Mouse (Mus musculus) gastrocnemius, postnatal 36 days (tissue): ENCODE data around the gene Acadvl. TPM values are rescaled to one million over a fixed set of nuclear protein-coding genes. Genes with fewer than 3 reads are reported as not detected.
"Not testable (repeated sequence)": the region's sequence is repeated elsewhere in the genome, so short reads cannot be mapped to it uniquely, and the experiment has no call there.

Experiments
- DNase-seq, 2 experiments: peaks; one replicate each; pipeline ENCODE4 v3.0.0; 2022
- intact Hi-C: fragments of 180-260 bp; cut with DNase I; formaldehyde crosslinking; loops from one replicate; pipeline ENCODE4 v1.15.1; 2025
- total RNA-seq, 2 experiments: library from RNA; stranded (reverse); gene quantifications; 2 replicates each; pipeline ENCODE4 v1.2.3; 2021

The Acadvl gene
- total RNA-seq, 2 experiments from 2014 or later: 320 to 384 TPM

DNA sequence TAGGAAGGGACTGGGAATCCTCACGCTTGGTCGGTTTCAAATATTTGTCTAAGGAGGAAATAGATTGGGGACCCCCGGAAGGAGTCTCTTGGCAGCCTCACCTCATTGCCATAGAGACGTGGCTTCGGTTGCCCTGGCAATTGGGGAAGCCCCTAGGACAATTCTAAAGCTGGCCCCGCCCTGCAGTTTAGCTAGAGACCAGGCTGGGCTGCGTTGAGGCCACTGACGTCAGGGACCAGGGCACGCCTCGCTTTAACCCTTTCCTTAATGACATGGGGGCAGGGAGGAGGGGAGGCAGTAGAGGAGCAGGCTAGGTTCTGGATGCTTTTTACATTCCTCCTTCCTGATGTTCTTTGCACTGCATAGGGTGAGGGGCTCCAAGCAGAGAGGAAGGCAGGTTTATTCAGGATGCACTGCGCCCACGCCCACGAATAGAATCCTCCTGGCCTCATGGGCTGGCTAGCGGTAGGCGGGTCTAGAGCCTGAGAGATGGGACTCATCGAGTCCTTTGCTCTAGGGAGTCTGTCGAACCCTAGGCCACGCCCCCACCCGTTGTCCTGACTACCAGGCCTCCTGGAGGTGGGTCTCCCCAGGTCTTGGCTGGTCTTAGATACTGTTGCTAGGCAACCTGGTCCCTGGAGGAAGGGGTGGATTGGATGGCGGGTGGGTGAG lies 14.1 kb upstream of the Acadvl start:
- intact Hi-C loops: no loop called here
- DNase-seq: peak; percentile 73 to 82

DNA sequence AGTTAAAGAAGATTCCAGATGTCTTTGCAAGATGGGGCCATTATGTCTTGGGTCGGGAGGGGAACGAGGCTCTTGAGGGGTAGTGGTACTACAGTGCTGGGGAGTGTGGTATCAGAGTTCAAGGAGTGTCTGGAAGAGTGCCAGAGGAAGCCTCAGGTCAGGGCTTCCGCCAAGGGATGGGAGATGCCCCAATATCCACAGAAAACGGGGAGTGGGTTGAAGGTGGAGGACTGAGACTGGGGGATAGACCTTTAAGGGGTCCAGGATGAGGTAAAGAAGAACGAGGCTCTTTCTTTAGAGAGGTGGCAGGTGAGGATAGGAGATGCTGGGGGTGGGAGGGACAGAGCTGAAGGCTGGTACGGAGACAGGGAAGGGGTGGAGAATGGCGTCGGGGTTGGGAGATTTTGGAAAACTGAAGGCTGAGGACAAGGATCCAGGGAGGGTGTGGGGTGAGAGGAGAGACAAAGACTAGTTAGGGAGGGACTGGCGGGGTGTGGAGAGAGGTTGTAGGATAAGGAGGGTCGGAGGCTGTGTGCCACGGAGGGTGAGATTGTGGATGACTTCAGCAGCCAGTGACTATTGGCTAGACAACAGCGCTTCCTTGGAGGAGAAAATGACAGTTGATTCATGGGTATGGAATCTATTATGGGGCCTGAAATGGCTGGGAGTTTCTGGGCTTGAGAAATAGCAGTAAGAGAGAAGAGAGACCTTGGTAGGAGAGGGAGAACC lies 13.4 kb upstream of the Acadvl start:
- intact Hi-C loops: no loop called here
- peak in 1 of 2 experiments; percentile 37 for DNase-seq

DNA sequence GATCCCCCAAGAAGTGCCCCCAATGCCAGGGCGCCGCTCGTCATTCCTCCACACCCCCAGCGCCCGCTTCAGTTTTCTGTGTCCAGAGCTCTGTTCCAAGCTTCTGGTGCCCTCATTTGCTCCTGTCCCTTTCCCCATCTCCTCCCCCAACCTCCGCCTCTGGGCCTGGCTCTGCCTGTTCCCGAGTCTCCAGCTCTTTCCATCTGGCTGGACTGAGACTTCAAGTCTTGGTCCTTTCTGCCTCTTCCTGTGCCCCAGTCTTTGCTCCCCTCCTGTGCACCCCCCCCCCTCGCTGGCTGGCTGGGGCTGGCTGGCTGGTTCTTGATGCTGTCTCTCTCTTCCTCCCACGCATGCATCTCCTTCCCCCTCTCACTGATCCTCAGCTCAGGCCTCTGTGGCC lies 12.2 kb upstream of the Acadvl start:
- intact Hi-C loops: no loop called here
- DNase-seq: peak in 1 of 2 experiments; percentile 61

DNA sequence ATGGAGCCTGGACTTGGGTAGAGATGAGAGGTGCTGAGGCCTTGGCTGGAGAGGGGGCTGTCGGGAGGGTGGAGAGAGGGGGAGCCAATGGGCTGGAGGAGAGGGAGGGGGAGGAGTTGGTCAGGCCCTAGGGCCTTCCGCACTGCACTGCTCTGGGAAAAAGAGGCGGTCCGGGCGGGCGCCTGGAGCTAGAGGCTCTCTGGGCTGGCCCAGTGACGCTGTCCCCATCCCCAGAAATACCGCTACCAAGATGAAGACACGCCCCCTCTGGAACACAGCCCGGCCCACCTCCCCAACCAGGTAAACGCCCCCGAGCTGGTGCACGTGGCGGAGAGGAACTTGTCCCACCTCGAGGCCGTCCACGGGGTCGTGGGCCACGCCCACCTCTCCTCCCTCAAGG lies 11.5 kb upstream of the Acadvl start:
- DNase-seq: peak; percentile 50 to 65
- intact Hi-C loops: no loop called here

DNA sequence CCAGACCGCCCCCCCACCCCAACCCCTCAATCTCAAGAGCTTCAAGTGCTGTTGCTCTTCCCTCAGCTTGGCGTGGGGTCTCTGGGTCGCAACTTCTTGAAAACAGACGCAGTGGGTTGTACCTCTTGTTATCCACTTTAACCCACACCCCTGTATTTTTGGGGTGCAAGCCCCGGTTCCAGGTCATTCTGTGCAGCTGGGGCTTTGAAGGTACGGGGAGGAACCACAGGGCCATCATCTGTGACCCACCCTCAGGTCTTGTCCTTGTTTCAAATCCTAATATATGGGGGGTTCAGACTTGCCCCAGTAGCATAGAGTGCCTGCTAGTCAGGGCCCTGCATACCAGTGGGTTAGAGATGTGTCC lies 8.9 kb upstream of the Acadvl start:
- intact Hi-C loops: no loop called here
- DNase-seq: no peak

DNA sequence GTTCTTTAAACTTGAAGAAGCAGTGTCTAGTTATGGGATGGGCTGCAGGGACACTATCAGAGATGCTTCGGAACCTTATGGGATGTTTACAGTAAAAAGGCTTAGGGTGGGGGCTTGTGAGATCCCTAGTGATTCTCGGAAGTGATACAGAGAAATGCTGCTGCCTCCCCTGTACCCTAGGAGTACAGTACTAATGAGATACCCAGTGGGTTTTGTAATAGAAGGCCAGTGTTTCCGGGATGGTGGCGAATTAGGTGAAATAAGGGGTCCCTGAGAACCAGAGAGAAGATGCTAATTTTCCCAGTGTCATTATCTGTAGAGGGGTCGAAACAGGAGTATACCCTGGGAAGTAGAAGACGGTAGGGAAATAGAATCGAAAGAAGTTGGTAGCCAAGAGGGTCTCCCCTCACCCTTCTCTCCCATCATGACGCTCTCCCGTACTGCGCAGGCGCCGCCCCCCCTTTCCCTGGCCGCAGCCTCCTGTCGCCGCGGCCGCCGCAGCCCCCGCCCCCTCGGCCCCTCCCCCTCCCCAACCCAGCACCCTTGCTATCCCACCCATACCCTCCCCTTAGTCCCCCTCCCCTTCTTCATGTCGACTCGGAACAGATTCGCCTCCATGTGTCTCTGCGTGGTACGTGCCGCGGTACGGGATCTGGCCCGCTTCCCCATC lies 8.4 kb upstream of the Acadvl start:
- intact Hi-C loops: no loop called here
- no peak for DNase-seq

DNA sequence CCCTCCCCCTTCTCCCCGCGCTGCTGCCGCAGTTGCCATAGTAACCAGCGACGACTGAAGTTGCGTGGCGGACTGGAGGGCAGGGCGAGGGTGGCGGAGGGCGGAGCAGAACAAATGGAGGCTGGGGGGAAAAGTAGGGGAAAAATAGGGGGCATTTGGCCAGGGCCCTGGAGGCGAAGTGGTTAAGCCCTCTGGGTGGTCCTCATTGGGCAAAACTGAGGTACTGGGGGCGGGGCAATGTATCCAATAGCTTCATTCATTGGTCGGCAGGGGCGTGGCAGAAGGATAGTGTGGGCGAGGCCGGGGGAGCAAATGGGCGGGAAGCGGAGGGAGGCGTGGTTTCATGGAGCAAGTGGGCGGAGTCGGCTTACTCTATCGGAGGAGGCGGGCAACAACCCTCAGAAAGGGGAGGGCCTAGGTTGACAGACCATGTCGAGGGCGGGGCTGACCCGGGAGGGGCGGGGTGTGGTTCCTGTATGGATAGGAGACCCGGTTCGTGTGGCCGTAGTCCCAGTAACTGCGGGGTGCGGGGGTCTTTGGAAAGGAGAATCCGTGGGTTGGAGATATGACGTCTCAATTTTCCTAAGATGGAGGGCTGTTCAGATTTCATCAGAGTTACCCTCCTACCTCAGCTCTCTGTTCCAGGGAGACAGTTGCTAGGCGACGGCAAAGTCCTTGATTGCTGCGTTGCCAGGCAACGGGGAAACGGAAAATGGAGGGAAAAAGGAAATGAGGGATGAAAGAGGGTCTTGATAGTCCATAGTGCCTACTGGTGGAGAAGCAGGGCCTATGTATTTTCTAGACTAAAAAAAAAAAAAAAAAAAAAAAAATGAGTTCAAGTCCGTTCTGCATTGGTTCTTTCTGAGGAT lies 6.3 kb upstream of the Acadvl start:
- peak; percentile 96 to 97 for DNase-seq
- intact Hi-C loops: no loop called here

DNA sequence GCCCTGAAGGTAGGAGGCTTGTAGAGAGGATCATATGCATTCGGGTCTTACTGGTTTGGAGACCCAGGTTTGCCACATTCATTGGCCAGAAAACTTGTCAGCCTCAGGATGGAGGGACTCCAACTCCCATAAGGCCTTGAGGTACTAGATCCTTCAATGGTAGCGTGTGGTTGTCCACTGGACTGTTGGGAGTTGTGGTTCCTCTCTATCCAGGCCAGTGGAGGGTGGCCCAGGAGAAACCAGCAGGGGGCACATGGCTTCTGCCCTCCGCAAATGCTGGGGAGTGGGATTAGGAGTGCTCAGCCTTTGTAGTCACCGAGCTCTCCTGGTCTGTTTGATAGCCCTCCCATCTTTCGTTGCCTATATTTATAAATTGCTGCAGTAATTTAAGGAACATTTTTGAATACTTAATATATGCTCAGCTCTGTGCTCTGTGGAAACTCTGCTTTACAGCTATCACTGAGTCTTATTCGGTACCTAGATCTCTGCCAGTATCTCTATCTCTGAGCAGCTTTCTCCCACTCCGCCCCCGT lies 5.6 kb upstream of the Acadvl start:
- intact Hi-C loops: no loop called here
- DNase-seq: peak; percentile 55 to 72

DNA sequence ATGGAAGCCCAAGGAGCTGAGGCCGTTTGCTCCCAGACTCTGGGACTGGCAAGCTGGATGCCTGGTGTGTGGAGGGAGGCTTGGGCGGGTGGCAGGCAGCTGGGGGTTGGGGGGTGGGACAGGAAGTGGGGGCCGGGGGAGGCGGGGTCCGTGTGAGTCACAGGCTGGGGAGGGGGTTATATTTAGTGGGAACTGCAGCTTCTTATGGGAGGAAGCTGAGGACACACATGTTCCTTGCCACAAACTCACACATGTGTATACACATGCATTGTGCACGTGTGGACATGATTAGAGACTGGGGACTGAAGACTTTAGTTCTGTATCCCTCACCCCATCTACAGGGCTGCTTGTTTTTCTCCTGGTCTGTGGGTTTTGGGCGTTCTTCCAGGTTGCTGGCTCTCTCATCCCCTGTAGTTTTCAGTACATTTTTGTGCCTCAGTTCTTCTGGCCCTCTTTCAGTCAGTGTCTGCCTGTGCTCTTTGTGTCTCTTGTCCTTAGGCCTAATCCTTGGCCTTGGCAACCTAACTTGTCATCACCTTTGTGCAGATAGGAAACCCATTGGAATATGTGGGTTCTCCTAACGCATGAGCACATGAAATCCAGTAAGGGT lies 4.9 kb upstream of the Acadvl start:
- DNase-seq: no peak
- intact Hi-C loops: no loop called here

DNA sequence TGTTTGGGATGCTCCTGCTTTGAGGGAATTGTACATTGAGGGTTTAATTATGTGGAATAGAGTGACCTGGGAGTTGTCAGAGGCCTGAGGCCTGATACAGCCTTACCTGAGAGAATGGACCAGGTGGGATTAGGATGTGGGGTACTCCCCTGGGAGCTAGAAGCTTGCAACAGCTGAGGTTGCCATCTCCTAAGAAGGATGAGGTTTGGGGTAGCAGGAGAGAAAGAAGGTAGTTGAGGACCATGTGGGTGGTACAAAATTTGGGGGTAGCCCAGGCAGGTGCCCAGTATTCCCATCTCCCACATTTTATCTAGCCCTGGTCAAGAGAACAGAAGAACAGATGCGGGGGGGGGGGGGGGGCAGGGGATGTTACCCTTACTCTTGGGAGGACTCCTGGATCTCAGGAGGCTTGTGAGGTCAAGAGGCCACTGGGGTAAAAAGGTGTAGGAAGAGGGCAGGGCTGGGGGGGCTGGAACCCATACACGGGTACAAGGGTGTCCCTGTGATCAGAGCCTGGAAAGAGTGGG lies 4.3 kb upstream of the Acadvl start:
- intact Hi-C loops: no loop called here
- no peak for DNase-seq

DNA sequence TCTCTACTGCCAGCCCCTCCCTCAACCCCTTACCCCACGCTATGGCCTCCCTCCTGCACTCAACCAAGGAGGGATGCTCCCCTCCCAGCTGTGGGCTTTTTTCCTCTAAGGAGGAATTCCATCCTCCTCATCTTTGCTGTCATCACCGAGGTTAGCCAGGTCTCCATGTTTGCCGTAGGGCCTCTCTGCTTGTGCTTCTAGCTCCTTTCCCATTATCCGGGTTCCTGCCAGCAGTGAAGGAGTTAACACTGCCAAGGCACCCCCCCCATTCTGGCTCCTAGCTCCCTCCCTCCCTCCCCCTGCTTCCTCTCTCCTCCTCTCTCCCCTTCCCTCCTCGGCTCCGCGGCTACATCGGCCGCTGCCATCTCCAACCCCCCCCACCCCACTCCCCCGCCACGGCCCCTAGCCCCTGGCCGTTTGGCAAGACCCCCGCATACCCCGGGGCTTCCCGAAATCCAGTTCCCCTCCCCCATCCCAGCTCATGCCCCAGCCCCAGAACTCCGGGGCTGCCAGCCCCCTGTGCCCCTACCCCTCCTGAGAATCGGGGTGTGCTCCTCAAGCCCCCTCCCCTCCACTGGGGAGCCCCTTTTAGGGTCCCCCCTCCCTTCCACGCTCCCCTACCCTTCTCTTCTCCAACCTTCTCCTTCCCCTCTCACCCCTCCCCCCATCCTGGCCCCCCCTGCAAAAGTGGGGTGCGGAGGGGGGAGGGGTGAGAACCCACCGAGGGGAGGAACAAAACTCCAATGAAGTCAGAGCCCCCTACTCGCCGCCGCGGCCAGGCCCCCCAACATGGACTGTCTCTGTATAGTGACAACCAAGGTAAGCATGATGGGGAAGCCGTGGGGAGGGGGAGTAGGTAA lies 3.1 kb upstream of the Acadvl start:
- DNase-seq: peak in 1 of 2 experiments; percentile 42
- intact Hi-C loops: no loop called here

DNA sequence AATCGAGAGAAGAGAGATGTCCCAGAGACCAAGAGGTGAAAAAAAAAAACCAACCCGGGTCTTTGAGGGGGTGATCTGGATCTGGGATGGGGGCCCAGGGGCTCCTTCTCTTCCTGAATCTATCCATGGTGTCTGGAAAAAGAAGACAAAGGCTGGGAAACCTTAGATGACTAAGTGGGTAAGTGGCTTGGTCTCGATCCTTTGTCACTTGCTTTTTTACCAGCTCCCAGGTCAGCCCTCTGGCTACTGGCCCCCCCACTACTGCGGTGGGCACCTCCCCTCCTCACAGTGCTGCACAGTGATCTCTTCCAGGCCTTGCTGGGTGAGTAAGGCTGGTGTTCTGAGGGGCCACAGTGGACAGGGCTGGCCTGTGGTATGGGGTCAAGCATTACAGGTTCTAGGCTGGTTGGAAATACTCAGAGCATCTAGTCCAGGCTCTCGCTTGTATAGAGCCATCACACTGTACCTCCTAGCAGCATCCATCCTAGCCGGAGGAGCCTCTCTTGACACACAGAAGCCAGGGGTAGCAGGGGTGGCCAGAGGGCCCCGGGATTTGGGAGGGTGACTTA lies 2.1 kb upstream of the Acadvl start:
- no peak for DNase-seq
- intact Hi-C loops: no loop called here

DNA sequence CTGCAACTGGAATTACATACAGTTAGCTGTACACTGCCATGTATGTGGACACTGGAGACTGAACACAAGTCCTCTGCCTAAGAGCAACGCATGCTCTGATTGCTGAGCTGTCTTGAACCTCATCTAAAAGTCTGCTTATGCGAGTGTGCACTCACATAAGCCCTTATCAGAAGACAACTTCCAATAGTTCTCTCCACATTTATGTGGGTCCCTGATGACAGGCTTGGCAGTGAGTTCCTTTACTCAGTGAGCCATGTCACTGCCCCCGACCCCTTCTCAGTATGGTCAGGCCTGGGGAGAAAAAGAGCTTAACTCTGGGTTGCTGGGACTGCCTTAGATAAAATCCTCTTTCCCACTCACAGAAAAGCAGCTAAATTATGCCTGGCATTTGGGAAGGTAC lies 1.5 kb upstream of the Acadvl start, which contains the start of gene Dlg4:
TSS of gene Dlg4 (plus strand) at position 274 of the 400 bp plus-strand sequence.
- DNase-seq: no peak
- intact Hi-C loops: no loop called here

DNA sequence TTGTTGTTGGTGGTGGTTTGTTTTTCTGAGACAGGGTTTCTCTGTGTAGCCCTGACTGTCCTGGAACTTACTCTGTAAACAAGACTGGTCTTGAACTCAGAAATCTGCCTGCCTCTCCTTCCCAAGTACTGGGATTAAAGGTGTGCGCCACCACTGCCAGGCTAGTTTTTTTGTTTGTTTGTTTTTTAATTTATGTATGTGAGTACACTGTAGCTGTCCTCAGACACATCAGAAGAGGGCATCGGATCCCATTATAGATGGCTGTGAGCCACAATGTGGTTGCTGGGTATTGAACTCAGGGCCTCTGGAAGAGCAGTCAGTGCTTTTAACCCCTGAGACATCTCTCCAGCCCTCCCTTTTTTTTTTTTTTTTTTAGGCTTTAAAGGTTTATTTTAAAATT lies 966 bp upstream of the Acadvl start:
- DNase-seq, intact Hi-C loops: not testable (repeated sequence)

DNA sequence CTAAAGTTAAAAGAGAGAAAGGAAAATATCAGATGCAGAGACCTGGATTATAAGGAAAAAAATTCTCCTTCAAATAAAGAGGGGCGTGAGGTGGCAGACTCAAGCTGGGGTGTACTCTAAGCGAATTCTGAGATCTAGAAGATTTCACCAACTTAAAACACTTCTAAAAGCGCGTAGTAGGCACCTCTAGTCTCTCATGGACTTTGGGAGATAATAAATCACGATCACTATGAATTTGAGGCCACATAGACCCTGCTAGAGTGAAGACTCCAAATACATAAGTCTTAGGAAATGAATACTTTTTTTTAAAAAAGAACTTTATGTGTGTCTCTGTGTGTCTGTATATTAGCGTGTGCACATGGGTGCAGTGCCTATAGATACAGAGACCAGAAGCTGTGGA lies 466 bp upstream of the Acadvl start:
- intact Hi-C loops: no loop called here
- no peak for DNase-seq

DNA sequence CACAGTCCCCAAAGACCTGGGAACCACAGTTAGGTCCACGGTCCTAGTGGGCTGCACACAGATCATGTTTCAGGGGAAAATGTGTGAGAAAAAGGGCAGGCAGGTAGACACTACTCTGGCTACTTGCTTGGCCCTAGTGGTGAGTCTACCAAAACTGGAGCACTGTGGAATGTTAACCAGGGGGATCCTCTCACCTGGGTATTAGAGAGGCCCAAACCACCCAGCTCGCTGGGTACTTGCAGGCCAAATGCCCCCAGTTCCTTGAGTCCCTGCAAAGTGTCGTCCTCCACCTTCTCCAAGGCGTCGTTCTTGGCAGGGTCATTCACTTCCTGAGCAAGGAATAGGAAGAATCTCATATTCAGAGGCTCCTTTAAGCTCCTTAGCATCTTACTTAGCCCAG lies 1.2 kb downstream of the Acadvl start:
- intact Hi-C loops: no loop called here
- no peak for DNase-seq

DNA sequence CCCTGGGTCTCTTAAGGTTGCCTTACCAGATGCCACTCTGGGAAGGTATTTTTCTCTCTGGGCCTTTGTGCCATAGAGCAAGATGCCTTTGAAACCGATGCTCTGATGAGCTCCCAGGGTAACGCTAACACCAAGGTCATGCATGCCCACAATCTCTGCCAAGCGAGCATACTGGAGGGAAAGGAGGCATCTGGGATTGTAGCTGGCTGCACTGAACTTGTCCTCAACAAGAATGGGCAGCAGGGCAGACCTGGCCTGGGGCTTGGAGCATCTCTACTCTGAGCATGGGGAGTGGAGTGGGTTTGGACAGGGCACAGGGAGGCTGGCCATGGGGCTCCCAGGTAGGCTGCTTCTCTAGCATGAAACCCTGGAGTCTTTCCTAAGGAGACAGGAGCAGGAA lies 1.8 kb downstream of the Acadvl start:
- intact Hi-C loops: no loop called here

DNA sequence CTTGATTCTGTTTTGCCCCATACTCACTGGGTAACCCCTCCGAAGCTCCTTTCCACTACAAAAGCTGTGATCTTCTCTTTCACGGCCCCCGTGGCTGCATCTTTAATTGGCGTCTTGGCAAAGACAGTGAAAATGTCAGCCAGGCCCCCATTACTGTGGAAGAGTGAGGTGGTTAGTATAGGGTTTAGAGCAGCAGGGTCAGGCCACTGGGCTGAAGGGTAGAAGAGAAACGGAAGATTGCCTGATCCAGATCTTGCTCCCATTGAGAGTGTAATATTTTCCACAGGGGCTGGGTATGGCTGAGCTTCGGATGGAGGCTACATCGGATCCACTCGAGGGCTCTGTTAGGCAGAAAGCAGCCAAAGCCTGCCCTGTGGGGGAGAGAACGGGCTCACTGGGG lies 2.3 kb downstream of the Acadvl start:
- no peak for DNase-seq
- intact Hi-C loops: no loop called here

More for the DNA sequence above, 1.8 kb downstream of the Acadvl start:
- DNase-seq: no peak

DNA sequence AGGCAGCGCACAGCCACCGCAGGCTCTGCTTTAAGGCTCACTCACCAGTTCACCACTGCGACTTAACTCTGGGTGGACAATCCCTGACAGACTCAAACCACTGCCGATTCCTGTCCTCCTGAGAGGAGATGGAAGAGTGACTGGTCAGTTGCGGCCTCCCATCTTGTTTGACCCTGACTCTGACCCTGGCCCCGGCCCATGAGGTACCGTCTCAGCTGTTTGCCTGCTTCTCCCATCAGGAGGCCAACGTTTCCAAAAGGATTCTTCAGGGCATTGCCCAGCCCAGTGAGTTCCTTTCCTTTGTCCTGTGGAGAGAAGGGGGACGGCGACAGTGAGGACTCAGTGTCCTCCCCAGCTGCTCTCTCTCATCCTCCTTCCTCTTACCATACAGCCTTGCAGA lies 4.2 kb downstream of the Acadvl start:
- DNase-seq: no peak
- intact Hi-C loops: no loop called here
